Mouse (Mus musculus): Measurements from ENCODE around the gene Slc35f1.

Gene Slc35f1

GRCm38 (mm10) chr10:52918715-52919114 lies 228.4 kb downstream of the Slc35f1 start:
- no peak for DNase-seq (ENCODE audit: extremely low read depth, insufficient read length, low spot score)

- DNase-seq (ENCODE audit: extremely low read depth, insufficient read length, low spot score) = no peak
Measured at GRCm38 (mm10) chr10:52923143-52923542, 232.8 kb downstream of the Slc35f1 start.

DNA sequence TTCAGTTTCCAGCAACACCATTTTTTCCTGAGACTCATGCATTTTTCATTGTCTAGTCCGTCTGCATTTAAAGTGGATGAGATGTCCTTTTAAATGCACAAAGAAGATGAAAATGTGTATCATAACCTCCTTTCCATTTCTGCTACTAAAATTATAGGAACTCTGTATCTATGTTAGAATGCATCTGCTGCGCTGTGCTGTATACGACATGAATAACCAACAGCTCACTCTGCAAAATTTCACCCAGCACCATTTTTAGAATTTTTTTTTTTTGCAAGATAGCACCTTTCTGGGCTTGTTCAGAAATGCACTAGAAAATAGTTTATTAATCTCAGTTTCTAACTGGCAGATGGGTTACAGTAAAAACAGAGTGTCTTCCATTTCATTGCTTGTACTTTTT lies 236.0 kb downstream of the Slc35f1 start:
- DNase-seq (ENCODE audit: extremely low read depth, insufficient read length, low spot score) = no peak

DNA sequence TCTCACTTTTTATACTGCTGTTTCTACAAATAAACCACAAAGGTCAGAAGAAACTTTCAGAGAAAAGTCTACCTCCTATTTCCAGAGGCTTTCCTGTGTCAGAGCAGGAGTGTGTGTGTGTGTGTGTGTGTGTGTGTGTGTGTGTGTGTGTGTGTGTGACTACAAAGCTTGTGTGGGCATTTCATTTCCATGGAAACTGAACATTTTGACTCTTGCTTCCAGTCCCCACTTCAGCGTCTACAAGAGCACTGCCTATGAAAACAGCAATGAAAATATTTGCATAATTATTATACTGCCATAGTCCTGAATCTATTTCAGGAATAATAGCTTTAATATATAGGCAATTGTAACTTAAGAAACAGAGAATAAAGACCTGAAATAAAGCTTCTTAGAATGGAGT lies 241.8 kb downstream of the Slc35f1 start:
- no peak for DNase-seq (ENCODE audit: extremely low read depth, insufficient read length, low spot score)

DNA sequence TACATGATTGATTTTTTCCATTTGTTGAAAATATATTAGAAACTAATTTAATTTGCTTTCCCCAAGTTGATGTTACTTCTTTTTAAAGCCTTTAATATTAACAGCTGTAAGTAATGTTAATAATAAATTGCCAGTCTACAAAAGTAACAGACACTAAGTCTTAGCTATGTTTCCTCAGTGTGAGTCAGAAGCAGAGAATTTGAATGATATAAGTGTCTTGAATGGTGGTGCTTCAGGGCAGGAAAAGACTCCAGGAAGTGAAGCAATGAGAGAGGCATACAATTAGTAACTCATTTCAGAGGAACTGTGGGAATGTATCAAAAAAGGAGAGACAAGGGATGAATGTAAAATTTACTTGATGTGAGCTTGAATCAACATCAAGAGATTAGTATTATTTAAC lies 244.3 kb downstream of the Slc35f1 start:
- no peak for DNase-seq (ENCODE audit: extremely low read depth, insufficient read length, low spot score)

GRCm38 (mm10) chr10:52940111-52940830 lies 249.9 kb downstream of the Slc35f1 start:
- no peak for DNase-seq (ENCODE audit: extremely low read depth, insufficient read length, low spot score)

- DNase-seq (ENCODE audit: extremely low read depth, insufficient read length, low spot score) = no peak
Measured at GRCm38 (mm10) chr10:52940831-52941216, 250.5 kb downstream of the Slc35f1 start.

- DNase-seq (ENCODE audit: extremely low read depth, insufficient read length, low spot score) = no peak
Measured at GRCm38 (mm10) chr10:52952581-52952980, 262.2 kb downstream of the Slc35f1 start.

DNA sequence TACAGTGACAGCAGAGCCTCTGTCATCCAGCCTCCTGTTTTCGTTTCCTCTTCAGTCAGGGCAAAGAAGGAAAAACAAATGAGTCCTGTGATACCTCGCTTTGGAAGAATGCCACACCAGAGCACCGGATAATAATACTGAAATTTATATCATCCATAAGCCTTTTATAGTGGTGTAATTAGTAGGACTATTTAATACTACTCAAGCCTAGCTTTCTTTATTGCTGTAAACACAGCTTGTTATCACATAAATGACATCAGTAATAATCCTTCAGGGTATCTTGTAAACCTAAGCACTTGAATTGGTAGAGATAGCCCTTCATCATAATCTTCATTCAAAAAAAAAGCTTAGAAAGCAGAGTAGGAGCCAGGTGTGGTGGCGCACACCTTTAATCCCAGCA lies 266.4 kb downstream of the Slc35f1 start:
- DNase-seq (ENCODE audit: extremely low read depth, insufficient read length, low spot score) = no peak

GRCm38 (mm10) chr10:52979251-52979650 lies 288.9 kb downstream of the Slc35f1 start:
- no peak for DNase-seq (ENCODE audit: extremely low read depth, insufficient read length, low spot score)

DNA sequence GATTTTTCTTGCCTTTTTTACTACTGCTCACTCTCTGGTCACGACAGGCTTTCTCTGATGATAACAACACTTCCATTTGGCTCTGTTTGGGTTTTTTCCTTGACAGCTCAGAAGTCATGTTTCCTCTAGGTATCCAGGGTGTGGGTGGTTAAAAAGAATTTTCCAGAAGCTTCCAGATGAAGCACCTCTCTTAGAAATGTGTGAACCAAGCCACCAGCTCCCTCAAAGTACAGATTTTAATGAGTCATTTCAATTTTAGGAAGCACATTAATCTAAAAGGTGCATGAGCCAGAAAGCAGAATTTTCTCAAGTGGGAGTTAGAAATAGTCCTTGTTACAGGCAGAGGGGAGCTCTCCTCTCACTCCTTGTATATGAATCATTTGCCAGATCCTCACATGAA lies 292.5 kb downstream of the Slc35f1 start:
- DNase-seq (ENCODE audit: extremely low read depth, insufficient read length, low spot score) = no peak

GRCm38 (mm10) chr10:52992246-52992645 lies 301.9 kb downstream of the Slc35f1 start:
- no peak for DNase-seq (ENCODE audit: extremely low read depth, insufficient read length, low spot score)

- no peak for DNase-seq (ENCODE audit: extremely low read depth, insufficient read length, low spot score)
Measured at GRCm38 (mm10) chr10:52996886-52997285, 306.6 kb downstream of the Slc35f1 start.

DNA sequence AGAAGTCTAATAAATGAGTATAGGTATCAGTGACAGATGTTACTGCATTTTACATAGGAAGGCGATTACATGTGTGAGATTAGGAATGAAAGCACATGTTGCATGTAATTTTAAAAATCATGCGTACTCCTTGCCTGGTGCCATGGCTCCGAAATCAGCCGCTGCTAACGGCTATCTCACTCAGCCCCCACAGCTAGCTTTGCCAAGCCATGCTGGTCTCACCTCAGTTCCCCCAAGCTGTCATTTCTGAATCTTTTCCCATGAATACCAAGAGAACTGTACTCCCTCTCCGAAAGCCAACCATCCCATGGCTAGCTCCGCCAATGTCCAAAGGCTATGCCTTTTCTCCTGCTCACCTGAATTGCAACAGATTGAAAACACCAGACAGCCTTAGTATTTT lies 310.8 kb downstream of the Slc35f1 start:
- no peak for DNase-seq (ENCODE audit: extremely low read depth, insufficient read length, low spot score)

DNA sequence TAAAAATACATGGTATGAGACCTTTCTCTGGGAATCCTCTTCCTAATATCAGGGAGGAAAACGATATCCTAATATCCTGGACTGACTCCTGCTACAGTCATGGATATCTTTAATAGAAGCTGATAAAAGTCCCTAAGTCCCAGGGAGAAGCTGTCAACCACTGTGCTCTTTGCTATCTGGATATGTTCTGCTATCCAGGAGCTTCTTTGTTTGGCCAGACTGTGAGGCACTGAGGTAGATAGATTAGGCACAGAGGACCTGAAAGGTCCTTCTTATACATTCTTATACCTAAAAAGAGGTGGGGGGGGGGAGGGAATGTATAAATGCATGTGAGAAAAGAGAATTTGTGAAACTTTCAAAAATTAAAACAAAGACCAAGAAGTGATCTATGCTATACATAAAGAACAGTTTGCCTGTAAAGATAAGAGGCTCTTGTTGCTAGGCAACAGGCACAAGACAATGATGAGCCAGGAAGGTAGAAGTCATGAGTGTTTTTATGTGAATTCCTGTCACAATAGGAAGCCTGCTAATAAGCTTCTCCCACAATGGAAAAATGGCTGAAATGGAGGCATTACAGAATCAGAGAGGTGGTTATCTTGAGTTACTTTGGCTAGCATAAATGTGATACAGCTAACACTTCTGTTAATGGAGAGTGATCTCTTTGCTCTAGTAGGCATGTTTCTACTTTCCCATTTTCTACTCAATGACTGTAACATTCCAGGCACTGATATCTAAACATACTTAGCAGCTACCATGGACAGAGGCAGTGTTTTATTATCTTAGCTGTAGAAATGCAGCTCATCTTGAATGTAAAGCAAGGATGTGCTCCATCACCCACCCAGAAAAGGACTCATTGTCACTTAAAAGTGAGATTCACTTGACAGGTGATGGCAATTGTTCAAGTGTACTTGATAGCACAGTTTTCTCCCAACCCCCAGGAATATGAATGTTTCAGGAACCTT lies 316.2 kb downstream of the Slc35f1 start:
- DNase-seq (ENCODE audit: extremely low read depth, insufficient read length, low spot score) = no peak

DNA sequence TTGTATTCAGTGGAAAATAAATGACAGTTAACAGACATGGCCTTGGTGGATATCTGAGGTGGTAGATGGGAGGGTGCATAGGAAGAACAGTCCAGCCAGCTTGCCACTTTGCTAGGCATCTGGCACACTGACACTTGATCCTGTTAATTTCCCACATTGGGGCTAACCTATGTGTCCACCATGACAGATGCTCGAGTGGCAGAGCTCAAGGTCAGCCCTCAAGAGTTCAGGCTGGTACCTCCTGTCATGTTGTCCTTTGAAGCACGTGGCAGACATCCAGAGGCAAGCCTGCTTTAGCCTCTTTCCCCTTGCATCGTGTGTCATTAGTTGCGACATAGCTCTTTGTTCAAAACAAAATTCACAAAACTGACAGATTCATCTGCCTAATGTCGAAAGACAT lies 323.5 kb downstream of the Slc35f1 start:
- DNase-seq (ENCODE audit: extremely low read depth, insufficient read length, low spot score) = no peak

- no peak for DNase-seq (ENCODE audit: extremely low read depth, insufficient read length, low spot score)
Measured at GRCm38 (mm10) chr10:53028454-53028853, 338.1 kb downstream of the Slc35f1 start.

DNA sequence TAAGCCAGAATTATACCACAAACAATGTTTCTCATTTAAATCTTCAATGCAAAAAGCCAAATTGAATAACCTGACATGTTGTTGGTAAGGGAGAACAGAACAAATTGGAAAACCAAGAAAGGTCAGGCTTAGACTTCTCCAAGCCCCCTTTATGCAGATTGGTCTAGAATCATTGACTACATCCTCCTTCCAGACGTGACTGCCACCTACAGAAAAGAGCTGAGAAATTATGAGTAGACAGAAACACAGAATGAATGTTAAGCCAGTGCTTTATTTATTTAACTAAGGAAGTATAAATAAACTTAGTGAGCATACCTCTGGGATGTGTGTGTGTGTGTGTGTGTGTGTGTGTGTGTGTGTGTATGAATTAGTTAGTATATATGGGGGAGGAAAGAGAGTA lies 344.9 kb downstream of the Slc35f1 start:
- no peak for DNase-seq (ENCODE audit: extremely low read depth, insufficient read length, low spot score)

GRCm38 (mm10) chr10:53045931-53046330 lies 355.6 kb downstream of the Slc35f1 start:
- DNase-seq (ENCODE audit: extremely low read depth, insufficient read length, low spot score) = no peak

DNA sequence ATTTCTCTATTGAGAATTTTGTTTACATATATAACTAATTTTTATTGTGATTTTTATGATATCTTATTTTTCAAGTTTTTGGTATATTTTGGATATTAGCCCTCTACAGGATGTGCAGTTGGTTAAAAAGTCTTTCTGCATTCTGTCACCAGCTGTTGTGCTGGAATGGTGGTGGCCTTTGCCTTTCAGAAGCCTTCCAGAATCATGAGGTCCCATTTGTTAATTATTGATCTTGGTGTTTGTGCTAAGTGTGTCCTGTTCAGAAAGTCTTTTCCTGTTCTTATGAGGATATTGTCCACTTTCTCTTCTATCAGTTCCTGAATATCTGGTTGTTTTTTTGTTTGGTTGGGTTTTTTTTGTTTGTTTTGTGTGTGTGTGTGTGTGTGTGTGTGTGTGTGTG lies 362.2 kb downstream of the Slc35f1 start:
- DNase-seq (ENCODE audit: extremely low read depth, insufficient read length, low spot score) = no peak

- no peak for DNase-seq (ENCODE audit: extremely low read depth, insufficient read length, low spot score)
Measured at GRCm38 (mm10) chr10:53060745-53061144, 370.4 kb downstream of the Slc35f1 start.

DNA sequence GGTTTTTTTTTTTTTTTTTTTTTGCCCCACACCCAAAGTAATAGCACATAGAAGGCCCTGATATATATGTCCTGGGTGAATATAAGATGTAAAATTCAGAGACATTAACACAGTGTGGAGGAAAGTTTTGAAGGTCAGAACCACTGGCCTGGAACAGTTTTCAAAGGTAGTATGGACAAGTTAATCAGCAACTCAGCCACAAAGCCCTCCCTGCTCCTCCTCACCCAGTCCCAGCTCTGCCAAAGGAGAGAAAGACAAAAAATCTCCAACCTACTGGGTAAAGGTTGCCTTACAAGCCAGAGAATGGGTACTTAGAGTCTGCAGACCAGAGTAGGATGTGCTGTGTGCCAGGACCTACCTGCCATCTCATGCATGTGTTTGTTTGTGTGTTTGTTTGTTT lies 372.4 kb downstream of the Slc35f1 start:
- no peak for DNase-seq (ENCODE audit: extremely low read depth, insufficient read length, low spot score)
